Mouse (Mus musculus): Measurements from ENCODE around the gene Gm42420.

Gene Gm42420

GRCm38 (mm10) chr6:39573791-39574554 lies 11.6 kb upstream of the Gm42420 start, which contains the start of gene Adck2:
TSS of gene Adck2 (plus strand) at chr6:39573873.
- peak; percentile 88 to 90 for DNase-seq

GRCm38 (mm10) chr6:39574555-39574869 lies 11.0 kb upstream of the Gm42420 start:
- DNase-seq = peak in 1 of 2 experiments; percentile 61

- DNase-seq = no peak
Observed at GRCm38 (mm10) chr6:39574951-39575350, 10.6 kb upstream of the Gm42420 start.

- DNase-seq = no peak
Observed at GRCm38 (mm10) chr6:39579552-39579951, 6.0 kb upstream of the Gm42420 start.

- DNase-seq = no peak
Observed at GRCm38 (mm10) chr6:39580558-39580957, 5.0 kb upstream of the Gm42420 start.

GRCm38 (mm10) chr6:39581087-39581784 lies 4.3 kb upstream of the Gm42420 start:
- no peak for DNase-seq

- DNase-seq = no peak
Observed at GRCm38 (mm10) chr6:39591481-39591880, 5.9 kb downstream of the Gm42420 start.

GRCm38 (mm10) chr6:39592401-39593214 lies 7.1 kb downstream of the Gm42420 start, which contains the start of gene Ndufb2:
TSS of gene Ndufb2 (plus strand) at chr6:39592574.
- DNase-seq = peak; percentile 98

- no peak for DNase-seq
Observed at GRCm38 (mm10) chr6:39600851-39601250, 15.3 kb downstream of the Gm42420 start.

GRCm38 (mm10) chr6:39601828-39602227 lies 16.3 kb downstream of the Gm42420 start:
- no peak for DNase-seq

- DNase-seq = no peak
Observed at GRCm38 (mm10) chr6:39604565-39604964, 19.0 kb downstream of the Gm42420 start.

GRCm38 (mm10) chr6:39606056-39606455 lies 20.5 kb downstream of the Gm42420 start:
- DNase-seq = no peak

- DNase-seq = no peak
Observed at GRCm38 (mm10) chr6:39606862-39607261, 21.3 kb downstream of the Gm42420 start.

- DNase-seq = no peak
Observed at GRCm38 (mm10) chr6:39607365-39607764, 21.8 kb downstream of the Gm42420 start.

- DNase-seq = no peak
Observed at GRCm38 (mm10) chr6:39610207-39610606, 24.7 kb downstream of the Gm42420 start.

- no peak for DNase-seq
Observed at GRCm38 (mm10) chr6:39611296-39611695, 25.7 kb downstream of the Gm42420 start.

Measured in cerebellum, postnatal 10 days (tissue).